Mouse (Mus musculus) naive thymus-derived CD4-positive, alpha-beta T cell, adult 2 months (primary cell): ENCODE results near the gene Ccdc90b.

Source experiments
- DNase-seq: peaks from one replicate; pipeline ENCODE4 v3.0.0-alpha.2; 2011; ENCODE audit warnings: low read depth

Ccdc90b gene

DNA sequence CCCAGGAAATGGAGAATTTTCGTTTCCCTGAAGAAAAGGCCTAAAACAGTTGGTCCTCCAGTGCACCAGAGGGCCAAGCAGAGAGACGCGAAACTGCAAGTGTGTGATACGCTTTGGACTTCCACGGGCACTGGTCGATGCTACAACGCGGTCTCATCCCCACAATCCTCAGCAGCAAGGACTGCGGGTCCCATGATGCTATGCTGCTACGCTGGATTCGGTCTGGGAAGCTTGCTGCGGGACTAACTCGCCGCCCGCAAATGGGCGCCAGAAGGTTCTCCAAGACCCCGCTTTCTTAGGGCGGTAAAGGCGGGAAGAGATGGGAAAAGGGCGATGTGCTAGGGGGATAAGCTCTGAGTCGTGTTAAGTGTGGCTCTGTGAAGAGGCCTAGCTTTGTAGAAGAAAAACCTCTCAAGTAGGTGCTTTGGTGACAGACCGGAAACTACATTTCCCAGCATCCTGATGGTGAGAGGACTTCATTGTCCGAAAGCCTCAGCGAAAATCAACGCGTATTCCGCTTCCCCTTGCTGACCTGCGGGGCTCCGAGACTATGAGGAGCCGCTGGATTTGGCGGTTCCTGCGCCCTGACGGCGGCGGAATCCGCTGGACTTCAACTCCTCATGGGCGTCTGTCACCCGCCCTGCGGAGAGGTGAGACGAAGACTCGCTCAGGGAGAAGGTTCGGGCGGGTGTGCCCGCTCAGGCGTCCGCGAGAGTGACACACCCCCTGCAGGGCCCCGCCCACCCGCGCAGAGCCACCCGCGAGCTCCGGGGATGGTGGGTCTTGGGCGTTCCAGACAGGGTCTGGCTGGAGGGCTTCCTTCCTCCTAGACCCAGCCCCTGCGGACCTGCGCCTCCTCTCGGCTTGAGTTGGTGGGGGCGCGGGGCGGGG is at the start of gene Ccdc90b:
Gene Ccdc90b, plus strand, starts transcription at position 164 of the 891 bp plus-strand sequence.
- DNase-seq, result peak; percentile 92

DNA sequence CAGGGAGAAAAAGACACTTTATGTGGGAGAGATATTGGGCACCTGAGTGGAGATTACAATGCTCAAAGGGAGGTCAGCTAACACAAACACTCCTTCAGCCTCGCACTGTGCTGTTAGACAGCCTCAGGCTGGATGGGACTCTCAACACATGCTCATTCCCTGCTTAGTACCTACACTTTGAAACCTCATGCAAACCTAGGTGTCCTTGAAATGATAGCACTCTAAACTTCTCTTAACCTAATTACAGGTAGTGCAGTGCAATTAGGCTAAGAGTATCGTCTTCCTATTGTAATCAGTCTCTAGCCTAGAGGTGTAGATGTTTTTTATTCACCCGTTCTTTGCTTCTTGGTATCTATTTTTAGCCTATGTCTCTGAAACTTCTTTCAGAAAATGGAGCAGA is 40.6 kb upstream of the Ccdc90b start:
- DNase-seq, result no peak

DNA sequence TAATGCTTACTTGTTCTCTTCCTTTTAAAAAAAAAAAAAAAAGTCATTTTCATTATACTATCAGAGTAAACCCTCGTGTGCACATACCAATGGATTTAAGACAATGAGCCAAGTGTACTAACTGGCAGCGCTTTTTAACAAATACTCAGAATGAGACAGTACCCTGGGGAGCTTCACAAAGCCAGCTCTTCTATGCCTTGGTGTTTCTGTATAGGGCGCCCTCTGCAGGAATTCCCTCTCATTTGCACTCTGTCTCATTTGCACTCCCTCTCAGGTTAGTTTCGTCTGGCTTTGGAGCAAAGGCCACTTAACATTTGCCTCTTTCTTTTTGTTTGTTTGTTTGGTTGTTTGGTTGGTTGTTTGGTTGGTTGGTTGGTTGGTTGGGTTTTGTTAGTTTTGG is 40.1 kb upstream of the Ccdc90b start:
- DNase-seq, result no peak

DNA sequence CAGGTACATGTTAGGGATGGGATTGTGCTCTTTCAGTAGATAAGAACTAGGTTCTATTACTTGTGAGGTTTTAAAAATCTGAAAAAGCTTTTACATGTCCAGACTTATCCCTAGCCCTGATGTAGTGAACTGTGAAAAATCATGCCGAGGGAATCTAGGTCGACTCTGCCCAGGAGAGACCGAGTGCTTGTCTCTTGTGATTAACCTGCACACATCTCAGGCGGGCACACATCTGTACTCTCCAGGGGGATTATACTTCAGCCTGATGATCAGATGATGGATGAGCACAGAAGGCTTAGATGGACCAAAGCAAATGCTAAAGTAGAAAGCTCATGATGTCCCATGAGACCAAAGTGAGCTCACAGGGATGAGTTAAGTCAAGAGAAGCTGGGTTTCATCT is 31.7 kb upstream of the Ccdc90b start:
- no peak for DNase-seq

DNA sequence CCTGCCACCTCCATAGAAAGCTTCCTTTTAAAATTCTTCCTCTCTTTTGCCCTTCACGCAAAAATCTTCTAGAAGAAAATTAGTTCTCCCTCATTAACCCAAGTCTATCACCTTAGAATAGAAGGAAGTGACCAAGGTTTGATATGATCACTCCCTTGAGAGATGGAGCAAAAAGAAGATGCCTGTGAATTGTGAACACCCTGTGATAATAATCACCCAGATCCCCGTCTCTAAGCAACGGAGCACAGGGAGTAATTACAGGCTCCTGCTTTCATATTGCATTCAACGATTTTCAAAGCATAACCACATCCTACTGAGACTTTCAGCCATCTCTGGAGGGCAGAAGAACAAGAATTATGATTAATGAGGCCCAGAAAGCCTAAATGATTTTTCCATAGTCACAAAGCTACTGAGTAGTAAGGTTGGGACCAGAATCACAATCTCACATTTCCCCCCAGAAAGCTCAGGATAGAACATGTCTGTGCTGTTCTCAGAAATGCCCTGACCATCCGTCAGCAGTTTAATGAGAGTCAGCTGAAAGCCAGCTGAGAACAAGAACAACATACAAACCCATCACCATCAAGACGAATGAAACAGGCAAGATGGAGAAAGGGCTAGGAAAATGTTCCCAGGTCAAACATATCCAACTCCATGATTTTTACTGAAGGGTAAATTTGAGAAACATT is 28.5 kb upstream of the Ccdc90b start:
- no peak for DNase-seq

DNA sequence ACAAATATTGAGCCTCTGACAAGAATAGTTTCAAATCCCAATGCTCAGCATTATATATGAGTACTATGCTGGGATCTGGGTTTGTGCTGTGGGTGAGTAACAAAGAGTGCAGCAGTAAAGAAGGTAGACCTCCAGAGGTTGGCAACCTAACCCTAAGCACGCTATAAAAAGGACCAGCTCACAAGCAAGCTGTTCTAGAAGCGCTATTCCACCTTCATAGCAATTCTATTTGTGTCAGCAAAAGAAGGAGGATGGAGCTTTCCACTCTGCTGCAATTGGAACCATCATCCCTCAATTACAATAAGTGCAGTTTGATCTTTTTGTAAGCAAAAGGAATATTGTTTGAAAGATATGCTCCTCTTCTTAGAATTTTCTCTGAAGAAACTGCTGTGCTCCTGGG is 14.2 kb upstream of the Ccdc90b start:
- no peak for DNase-seq

DNA sequence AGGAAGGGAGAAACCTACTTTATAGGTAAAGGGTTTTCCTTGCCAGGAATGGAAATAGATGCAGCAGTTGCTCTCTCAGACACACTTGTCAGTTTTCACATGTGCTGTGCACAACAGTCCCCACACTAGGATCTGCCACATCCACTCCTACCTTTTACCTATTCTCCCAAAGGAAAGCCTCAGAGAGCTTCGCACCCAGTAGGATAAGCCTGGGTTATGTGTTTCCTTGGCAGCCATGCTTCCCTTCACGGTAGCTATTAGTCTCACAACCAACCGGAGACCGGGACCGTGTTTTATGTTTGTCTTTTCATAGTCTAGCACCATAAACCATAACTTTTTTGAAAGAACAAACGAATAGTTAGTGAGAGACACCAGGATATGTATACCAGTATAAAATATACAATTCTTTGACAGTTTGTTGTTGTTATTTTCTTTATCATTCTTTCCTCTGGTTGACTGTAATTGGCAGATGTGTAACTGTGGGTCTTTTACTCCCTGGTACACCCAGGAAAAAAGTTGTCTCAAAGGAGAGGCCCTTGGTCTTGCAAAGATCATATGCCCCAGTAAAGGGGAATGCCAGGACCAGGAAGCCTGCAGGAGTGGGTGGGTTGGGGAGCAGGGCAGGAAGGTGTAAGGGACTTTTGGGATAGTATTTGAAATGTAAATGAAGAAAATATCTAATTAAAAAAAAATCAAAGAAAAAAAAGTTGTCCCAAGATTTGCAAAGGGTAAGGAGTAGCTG is 10.5 kb upstream of the Ccdc90b start:
- DNase-seq, result no peak

DNA sequence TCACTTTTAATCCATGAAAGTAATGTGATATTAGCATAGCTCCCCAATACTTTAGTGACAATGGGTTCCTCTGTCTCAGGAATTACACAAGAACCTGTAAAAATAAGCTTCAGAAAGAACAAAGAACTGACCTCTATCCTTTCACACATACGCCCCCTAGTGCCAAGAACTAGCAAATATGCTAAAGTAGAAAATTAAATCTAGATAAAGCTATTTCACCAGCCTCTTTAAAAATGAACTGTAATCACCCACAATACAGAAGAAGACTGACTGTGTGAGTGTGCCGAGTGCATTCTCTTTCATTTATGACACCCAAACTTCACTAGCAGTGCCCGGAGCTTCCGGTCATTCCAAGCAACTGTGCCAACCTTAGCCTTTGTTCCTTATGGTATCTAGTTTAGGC is 10.0 kb upstream of the Ccdc90b start:
- DNase-seq, result peak; percentile 50

DNA sequence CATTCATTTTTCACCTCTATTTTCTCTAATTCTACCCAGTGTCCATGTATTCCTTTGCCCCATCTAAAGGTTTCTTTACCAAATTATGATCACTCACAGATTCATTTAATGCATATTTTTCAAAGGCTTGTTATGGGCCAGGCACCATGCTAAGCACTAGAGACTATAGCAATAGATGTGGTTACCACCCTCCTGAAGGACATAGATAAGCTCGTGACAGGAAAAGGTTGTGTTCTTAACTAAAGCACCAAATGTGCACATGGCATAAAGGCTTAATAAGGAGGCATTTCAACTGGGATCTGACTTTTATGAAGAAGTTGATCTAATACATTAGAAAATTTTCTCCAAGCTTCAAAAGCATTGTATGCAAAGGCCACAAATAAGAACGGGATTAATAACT is 2.2 kb upstream of the Ccdc90b start:
- DNase-seq, result no peak

DNA sequence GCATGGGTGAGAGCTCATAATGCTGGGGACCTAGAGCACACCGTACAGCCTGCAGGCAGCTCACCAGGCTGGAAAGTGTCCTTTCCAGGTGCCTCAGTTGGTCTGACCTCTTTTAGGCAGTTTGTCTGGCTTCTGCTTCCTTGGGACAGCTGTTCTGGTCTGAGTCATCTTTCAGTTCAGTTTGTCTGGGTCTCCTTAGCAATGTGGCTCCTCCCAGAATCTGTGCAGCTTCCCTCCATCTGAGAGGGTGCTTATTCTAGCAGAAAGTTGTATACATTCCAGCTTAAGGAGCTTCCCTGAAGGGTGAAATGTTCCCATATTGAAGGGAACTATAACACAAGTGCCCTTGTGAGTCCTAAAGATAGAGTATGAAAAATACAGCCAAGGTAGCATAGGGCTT is 5.8 kb downstream of the Ccdc90b start:
- no peak for DNase-seq

DNA sequence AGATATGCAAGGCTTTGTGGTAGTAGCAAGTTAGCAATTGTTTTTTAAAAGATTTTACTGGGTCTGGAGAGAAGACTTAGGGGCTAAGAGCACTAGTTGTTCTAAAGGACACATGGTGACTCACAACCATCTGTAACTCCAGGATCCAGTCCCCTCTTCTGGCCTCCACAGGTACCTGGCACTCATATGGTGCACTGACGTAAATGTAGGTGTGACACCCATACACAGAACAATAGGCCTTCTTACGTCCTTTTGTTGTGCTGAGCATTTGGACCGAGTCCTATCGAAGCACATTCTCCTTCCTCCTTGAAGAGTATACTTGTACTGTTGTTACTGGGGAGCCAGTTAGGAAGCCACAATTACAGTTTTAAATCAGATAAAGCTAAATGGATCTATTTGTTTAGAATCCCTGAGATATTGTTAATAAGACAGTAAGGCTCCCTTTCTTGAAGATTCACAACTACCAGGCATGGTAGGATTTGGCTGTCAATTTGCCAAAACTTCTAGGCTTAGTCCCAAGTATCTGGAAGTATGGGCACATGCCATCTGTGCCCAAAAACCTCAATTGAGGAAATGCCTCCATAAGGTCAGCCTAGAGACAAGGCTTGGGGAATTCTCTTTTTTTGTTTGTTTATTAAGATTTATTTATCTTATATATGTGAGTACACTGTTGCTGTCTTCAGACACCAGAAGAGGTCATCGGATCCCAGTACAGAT is 19.7 kb downstream of the Ccdc90b start:
- DNase-seq, result no peak

DNA sequence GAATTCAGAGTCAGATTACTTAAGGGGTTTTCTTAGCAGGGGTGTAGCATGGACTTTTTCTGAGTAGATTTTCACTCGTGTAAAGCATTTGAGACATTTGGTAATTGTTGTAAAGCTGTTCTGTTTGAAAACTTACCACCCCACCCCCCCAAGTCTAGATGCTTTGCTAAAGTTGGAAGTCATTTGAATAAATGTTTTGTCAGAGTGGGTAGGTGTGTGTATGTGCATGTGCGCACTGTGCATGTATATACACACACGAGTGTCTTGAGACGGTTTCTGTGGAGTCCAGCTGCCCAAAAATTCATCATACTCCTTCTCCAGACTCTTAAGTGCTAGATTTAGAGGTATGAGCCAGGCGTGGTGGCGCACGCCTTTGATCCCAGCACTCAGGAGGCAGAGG is 22.6 kb downstream of the Ccdc90b start:
- no peak for DNase-seq

DNA sequence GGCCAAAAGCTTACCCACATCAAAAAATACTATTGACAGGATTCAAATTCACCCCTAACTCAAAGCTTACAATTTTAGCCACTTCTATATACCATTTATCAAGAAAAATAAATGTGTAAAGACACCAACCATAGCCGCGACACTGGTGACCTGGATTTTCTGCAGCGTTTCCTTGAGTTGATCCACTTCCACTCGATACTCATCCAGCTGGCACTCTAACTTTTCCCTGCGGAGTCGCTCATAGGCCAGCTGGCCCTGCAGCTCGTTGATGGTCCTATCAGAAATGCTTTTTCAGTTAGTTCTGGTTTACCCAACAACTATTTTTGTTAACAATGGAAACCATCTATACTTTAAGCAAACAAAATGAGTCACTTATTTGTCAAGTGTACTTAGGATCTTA is 29.0 kb downstream of the Ccdc90b start:
- no peak for DNase-seq

DNA sequence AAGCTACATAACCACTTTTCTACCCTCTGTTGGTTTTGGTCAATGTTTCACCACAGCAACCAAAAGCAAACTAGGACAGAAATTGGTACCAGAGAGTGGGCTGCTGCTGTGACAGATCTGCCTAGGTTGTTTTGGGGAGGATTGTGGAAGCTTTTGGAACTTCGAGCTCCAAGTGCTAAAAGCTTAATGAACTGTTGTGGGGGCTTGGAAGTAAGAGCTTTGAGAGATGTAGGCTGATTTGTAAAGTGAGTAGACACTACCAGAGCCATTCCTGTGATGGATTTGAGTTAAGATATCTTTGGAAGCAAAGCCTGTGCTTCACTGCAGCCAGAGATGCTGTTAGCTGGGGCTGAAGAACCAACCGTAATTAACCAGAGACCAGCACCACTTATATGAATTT is 29.9 kb downstream of the Ccdc90b start:
- DNase-seq, result no peak

DNA sequence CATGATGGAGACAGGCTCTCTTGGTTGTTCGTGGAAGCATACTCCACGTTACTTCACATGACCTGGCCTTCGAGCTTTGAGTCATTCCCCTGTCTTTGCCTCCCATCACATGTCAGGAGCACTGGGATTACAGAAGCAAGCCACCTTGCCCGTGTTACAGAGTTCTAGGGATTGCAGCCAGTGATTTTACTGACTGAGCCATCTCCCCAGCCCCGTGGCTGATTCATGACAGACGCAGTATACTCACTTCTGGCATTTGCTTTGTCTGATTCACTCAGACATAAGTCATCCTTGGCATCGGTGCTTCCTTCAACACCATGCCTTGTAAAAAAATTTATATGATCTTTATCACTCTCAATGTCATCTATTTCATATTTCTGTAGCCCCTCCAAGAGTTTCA is 44.0 kb downstream of the Ccdc90b start:
- DNase-seq, result no peak

DNA sequence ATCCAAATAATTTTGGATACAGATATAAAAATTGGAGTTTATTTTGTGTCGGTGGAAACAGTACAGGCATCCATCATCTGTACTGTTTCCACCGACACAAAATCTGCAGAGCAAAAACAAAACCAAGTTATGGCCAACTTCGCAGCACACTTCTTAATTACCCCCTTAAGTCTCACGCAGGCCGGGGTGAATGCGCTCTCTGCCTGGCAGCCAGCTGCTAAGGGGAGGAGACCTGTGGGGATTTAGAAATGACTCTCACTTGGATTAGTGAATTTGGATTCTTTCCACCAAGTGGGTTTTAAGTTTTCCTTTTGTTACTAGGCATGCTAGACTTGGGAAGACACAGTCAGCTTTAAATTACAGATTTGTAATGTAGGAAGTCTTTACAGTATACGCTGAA is 49.9 kb downstream of the Ccdc90b start:
- DNase-seq, result no peak

DNA sequence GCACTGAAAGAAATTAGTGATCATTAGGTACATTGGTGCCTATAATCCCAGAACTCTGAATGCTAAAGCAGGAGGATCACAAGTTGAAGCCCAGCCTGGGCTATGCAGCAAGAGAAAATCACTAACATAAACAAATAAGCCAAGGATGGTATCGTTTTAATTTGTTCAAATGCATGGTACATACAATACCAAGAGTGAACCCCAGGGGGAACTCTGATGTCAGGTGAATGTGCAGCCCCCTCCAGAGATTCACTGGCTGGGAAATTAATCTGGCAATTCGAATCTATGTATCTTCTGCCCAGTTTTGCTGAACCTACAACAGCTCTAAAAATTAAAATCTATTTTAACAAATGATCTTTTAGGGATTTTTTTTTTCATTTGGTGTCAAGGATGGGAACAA is 63.5 kb downstream of the Ccdc90b start:
- peak; percentile 43 for DNase-seq

DNA sequence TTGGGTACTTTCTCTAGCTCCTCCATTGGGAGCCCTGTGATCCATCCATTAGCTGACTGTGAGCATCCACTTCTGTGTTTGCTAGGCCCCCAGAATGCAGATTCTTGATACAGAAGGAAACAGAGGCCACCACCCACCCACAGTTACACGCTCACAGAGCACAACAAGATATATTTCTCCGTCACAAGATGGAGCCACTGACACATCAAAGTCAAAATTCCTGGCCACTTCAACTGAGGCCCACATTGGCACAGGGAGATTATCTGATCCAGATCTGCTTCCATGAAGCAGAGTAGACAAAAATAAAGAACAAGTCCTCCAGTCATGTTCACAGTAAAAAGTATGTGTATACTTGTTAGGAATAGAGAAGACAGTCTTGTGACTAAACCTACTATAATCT is 69.2 kb downstream of the Ccdc90b start:
- no peak for DNase-seq
